Mouse (Mus musculus) macrophage (primary cell): ENCODE data around the gene Zfp148. TPM values are rescaled to one million over a fixed set of nuclear protein-coding genes. Genes with fewer than 3 reads are reported as not detected.

Experiments
- H3K27ac ChIP-seq: fragments of 350-480 bp; formaldehyde crosslinking; 2 replicates; pipeline ENCODE4 v1.9.0; 2021
- H3K36me3 ChIP-seq: fragments of 350-480 bp; formaldehyde crosslinking; 2 replicates; pipeline ENCODE4 v1.9.0; 2021; ENCODE audit errors: inconsistent target
- H3K4me3 ChIP-seq: fragments of 350-480 bp; formaldehyde crosslinking; 2 replicates; pipeline ENCODE4 v1.9.0; 2021; ENCODE audit errors: inconsistent target
- H3K79me2 ChIP-seq: fragments of 350-480 bp; formaldehyde crosslinking; 2 replicates; pipeline ENCODE4 v1.9.0; 2021; ENCODE audit errors: inconsistent target
- WGBS: methylation state at CpG from one replicate; pipeline ENCODE4 v1.1.7; 2026; ENCODE audit warnings: inconsistent platforms; ENCODE audit not compliant: missing documents; 5-methylcytosine and 5-hydroxymethylcytosine counted together
- polyA plus RNA-seq: library from polyadenylated mRNA; stranded (reverse); fragments of 250-400 nt; gene quantifications from 3 replicates; pipeline ENCODE4 v1.2.4, GENCODE M21; 2018; ENCODE audit warnings: inconsistent platforms

The Zfp148 gene
- polyA plus RNA-seq, 1 experiment from 2014 or later: 17.6 TPM

DNA sequence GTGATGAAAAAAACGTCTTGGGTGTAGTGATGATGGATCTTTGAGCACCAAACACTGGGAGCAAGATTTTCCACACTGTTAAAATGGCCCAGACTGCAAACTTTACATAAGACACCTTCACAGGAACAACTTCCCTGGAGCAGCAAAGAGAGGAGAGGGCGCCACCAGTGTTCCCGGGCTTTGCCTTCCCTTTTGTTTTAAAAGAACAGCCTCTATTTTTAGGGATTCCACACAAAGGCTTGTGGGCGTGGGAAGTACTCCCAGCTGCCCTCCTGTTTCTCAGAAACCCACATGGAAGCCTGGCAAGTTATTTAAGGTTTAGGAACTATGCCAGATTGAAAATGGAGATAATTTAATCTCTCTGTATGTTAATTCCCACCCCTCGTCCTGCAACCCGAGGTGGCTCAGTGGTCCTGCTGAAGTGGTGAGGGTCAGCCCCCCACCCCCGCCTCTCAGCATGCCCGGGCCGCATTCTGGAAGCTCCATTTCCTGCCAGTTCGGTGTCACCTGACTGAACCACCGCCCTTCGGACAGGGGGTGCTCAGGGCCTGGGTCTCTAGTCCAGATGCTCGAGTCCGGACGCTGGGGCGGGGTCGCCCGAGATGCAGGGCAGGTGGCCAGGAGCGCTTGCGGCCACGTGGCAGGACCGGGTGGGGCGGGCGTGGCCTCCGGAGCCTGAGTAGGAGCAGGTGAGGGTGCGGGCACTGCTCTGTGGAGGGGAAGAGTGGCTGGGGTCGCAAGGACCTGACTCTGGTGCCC lies 136.3 kb downstream of the Zfp148 start, which contains the start of gene Slc12a8:
TSS of gene Slc12a8 (plus strand) at position 522 of the 759 bp plus-strand sequence.
- Histone ChIP-seq H3K27ac (no peak within 1 kb of the TSS), H3K79me2 (no peaks in the 10 kb centered on the region), H3K4me3 (no peak within 1 kb of the TSS), H3K36me3 (no peaks in the 10 kb centered on the region)
- WGBS: 23% methylated on average over 27 of the region's 27 CpGs

DNA sequence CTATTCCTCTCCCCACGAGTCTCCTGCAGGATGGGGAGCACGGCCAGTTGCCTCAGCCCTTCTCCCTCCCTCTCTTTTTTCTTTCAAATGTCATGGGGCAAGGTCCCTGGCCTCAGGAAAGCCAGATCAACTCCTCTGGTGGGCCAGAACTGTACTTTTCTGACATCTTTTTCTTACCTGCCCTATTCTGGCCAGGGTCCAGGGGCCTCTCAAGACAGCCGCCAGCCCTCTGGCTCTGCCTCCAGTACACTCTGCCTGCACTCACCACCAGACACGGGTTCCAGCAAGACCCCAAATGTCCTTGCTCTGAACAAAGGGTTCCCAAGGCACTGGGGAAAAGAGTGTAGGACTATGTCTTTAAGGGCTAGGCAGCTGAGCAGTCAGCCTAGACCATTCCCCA lies 137.0 kb downstream of the Zfp148 start:
- 57% methylated on average over 4 of the region's 4 CpGs for WGBS

DNA sequence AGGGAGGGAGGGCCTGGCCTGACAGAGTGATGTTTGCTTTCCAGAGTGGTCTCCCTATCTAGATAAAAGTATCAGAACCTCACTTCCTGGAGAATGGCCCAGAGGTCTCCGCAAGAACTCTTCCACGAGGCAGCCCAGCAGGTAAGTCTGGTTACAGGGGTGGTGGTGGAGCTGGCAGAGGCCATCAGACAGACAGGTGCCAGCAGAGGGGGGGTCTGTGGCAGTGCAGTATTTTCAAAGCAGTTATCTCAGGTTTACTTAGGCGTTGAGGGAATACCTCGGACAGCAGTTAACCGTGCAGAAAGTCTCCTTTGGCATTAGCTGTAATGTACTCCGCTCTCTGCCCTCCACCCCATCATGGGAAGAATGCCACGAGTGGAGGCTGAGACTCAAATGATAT lies 137.6 kb downstream of the Zfp148 start:
- WGBS: 91% methylated on average over 7 of the region's 7 CpGs
- H3K36me3 ChIP-seq: no peaks in the 10 kb centered on the region
- H3K79me2 ChIP-seq: no peaks in the 10 kb centered on the region
- H3K27ac ChIP-seq: no peak overlapping the region
- no peak overlapping the region for H3K4me3 ChIP-seq

More for the DNA sequence above, 137.0 kb downstream of the Zfp148 start:
- no peak overlapping the region for H3K4me3 ChIP-seq
- H3K27ac ChIP-seq: no peak overlapping the region
- no peaks in the 10 kb centered on the region for H3K79me2 ChIP-seq
- no peaks in the 10 kb centered on the region for H3K36me3 ChIP-seq

DNA sequence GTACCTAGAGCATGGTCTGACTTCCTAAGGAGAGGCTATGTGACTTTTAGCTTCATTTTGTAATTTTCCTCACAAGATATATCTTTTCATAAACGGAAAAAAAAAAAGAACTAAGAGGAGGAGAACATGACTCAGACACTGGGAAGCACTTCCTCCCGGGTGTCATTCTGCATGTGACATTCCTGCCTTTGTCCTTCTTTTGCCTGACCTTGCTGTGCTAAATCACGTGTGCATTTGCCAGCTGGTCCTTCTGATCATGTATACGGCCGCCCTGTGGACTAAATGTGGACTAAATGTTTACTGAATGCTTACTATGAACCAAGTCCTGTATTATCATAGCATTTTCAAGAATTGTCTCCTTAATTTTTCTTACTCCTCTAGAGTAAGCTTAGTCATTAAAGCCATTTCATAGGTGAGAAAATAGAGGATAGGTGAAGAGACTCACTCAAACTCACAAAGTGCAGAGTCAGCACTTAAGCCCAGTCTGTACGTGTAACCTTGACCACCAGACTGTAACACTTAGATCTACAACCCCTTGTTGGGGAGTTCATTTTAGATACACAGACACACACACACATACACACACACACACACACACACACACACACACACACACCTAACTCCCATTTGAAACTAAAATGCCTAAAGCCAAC lies 139.4 kb downstream of the Zfp148 start:
- no peaks in the 10 kb centered on the region for H3K79me2 ChIP-seq
- H3K4me3 ChIP-seq: no peak overlapping the region
- no peaks in the 10 kb centered on the region for H3K36me3 ChIP-seq
- H3K27ac ChIP-seq: no peak overlapping the region
- 77% methylated on average over 6 of the region's 6 CpGs for WGBS

DNA sequence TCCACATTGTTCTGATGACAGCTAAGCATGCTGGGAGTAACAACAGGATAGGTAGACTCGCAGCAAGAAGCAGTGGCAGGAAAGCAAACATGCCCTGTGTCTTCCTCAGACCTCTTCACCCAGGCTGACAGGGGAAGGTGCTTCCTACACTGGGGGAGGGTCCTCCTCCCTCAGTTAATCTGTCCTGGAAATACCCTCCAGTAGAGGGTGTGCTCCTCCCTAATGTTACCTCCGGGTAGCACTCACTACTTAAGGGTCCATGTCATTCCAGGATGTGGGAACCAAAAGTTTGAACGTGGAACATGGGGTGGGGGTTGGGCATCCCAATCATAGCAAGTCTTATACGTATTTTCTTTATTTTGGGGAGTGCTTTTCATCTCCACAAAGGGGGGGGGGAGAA lies 141.9 kb downstream of the Zfp148 start:
- WGBS: 59% methylated on average over 3 of the region's 4 CpGs
- no peak overlapping the region for H3K4me3 ChIP-seq
- no peaks in the 10 kb centered on the region for H3K79me2 ChIP-seq
- no peaks in the 10 kb centered on the region for H3K36me3 ChIP-seq
- no peak overlapping the region for H3K27ac ChIP-seq

DNA sequence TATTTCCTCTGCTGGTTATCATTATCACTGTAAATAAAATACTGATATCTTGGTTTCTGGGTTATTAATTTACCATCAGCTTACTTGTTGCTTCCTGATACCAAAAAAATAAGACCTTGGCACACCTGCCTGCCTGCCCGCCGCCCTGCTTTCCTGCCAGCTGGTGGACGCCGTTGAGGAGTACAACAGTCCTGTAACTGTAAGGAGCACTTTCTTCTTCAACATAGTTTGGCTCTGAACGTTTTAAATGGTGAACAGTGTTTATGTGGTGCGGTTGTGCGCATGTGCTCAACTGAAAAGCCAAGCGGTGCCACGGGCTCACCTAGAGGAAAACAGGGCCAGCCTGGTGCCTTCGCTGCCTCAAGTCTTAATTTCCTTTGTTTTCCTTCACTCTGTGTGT lies 142.9 kb downstream of the Zfp148 start:
- H3K36me3 ChIP-seq: no peaks in the 10 kb centered on the region
- no peak overlapping the region for H3K4me3 ChIP-seq
- H3K79me2 ChIP-seq: no peaks in the 10 kb centered on the region
- WGBS: 78% methylated on average over 10 of the region's 10 CpGs
- no peak overlapping the region for H3K27ac ChIP-seq

DNA sequence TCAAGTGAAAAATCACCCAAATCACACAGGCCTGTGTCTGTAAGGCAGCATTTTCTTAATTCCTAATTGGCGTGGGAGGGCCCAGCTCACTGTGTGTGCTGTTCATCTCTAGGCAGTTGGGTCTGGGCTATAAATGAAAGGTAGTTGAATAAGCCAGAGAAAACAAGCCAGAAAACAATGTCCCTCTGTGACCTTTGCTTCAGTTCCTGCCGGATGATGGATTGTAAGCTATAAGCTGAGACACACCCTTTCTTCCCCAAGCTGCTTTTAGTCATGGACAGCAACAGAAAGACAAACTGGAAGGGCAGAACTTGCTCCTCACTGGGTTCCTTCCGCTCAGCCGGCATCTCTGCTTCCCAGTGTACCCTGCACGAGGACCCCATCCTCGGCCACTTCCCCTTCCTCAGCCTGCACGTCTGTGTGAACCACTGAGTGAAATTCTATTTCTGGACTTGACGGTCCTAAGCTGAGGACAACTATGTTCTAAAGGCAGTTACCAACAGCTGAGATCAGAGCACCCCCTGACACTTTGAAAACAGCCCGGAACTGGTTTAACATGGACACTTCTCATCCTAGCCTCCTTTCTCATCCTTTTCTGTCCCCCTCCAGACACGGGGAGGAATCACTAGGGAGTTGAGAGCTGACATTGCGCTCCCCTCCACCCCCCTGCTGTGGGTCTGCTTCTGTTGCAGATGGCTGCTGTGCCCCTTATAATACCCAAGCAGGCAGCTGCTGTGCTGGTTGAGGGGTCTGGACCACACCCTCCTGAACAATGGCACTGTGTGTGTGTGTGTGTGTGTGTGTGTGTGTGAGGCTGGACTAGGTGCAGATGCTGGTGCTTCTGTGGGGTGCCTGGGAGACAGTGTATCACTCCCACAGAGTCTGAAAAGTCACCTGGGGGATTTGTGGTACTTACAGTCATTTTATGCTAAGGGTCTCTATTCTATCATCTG lies 149.1 kb downstream of the Zfp148 start:
- WGBS: 41% methylated on average over 11 of the region's 11 CpGs
- Histone ChIP-seq H3K27ac (peak overlapping the region; percentile 10; the same call in 1 of the 2 replicates), H3K36me3 (no peaks in the 10 kb centered on the region), H3K4me3 (no peak overlapping the region), H3K79me2 (no peaks in the 10 kb centered on the region)

DNA sequence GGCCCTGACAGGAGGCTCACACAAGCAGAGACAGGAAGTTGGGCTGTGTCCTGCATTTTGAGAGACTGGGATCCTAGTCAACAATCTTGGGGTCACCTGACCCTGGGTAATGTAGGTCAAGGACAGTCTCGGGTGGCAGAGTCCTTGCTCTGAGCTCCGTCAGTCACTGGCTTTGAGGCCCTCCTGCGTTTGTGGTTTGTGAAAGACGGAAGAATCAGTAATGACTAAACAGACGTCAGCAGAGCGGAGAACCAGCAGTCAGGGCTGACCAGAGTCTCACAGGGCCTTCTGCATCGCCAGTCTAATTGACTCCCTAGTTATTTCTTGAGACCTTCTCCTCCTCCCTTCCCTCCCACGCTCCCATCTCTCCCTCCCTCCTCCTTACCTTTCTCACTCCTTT lies 150.5 kb downstream of the Zfp148 start:
- WGBS: 42% methylated on average over 8 of the region's 8 CpGs

DNA sequence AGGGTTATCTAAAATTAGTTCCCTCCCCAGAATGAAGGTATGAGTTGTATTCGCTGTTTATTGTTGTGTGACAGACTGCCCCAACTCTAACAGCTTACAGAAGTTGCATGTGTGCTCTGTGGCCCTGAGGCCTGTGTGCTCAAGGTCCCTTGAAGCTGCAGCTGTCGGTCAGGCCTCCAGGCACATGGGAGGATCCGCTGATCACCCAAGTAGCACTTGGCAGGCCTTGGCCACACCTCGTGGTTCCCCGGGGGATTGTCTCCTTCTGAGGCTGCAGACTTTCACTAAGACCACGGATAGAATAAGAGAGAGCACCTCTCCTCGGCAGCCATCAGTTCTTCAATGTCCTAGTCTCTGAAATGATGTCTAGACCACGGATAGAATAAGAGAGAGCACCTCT lies 155.8 kb downstream of the Zfp148 start:
- 85% methylated on average over 8 of the region's 8 CpGs for WGBS
- Histone ChIP-seq H3K27ac (no peak overlapping the region), H3K36me3 (no peaks in the 10 kb centered on the region), H3K4me3 (no peak overlapping the region), H3K79me2 (no peaks in the 10 kb centered on the region)

More for the DNA sequence above, 150.5 kb downstream of the Zfp148 start:
- Histone ChIP-seq H3K79me2 (no peaks in the 10 kb centered on the region), H3K27ac (peak overlapping the region; percentile 25), H3K4me3 (no peak overlapping the region), H3K36me3 (no peaks in the 10 kb centered on the region)

DNA sequence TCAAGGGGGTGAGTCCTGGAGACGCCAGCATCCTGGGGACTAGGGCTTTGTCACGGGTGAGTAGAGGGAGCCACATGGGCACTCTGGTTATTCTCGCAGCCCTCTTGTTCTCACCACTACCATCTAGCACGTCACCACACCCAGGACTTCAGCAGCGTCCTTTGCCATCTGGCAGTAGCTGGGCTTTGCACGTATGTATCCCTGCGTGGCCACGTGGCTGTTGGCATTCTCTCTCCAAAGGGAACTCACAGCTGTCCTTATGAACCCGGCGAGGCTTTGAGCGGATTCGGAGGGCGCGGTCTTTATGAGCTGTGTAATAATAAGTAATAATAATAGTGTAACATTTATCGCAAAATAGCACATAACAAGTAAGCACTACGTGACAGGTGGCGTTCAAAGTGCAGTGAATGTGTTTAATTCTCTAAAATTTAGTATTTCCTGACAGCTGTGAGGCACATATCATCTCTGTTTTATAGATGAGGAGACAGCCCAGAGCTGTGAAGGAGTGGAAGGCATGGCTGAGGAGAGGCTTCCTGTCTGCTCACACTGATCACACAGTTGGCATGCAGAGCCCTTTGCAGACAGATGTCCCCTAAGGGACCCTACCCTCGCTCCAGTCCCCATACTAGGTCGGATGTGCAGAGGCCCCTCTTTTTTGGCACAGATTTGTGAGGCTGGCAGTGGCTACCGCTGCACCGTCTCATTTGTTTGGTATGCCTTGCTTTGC lies 157.0 kb downstream of the Zfp148 start:
- Histone ChIP-seq H3K27ac (no peak overlapping the region), H3K36me3 (no peaks in the 10 kb centered on the region), H3K4me3 (no peak overlapping the region), H3K79me2 (no peaks in the 10 kb centered on the region)
- 94% methylated on average over 21 of the region's 21 CpGs for WGBS

DNA sequence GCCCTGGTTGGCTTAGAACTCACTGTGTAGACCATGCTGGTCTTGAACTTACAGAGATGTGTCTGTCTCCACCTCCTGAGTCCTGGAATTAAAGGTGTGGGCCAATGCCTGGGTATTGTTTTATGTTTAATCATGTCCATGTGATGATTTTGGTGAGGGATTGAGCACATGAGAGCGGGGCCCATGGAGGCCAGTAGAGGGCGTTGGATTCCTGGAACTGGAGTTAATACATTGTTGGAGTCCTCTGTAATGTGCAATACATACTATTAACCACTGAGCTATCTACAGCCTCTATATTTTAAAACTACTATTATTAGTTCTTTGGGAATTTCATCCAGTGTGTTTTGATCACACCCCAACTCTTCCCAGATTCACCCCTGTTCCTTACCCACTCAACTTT lies 163.7 kb downstream of the Zfp148 start:
- no peaks in the 10 kb centered on the region for H3K36me3 ChIP-seq
- H3K4me3 ChIP-seq: no peak overlapping the region
- WGBS: 100% methylated on average over 2 of the region's 2 CpGs
- no peaks in the 10 kb centered on the region for H3K79me2 ChIP-seq
- no peak overlapping the region for H3K27ac ChIP-seq

DNA sequence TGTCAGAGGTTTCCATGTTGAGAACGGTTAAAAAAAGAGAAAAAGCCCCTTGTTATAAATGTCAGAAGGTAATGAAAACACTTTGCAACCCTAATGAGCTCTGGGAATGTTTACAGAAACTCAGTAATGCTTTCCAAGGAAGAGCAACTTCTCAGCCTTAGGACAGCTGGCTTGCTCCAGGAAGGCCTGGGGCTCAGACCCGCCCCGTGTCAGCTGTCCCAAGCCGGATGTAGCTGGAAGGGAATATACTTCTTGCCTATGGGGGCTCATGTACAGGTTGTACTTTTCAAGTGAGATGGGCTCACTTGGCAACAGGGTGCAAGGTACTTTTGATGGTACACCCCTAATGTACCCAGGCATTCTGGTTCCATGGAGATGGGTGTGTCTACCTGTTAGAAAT lies 164.9 kb downstream of the Zfp148 start:
- 95% methylated on average over 4 of the region's 4 CpGs for WGBS
- Histone ChIP-seq H3K4me3 (no peak overlapping the region), H3K79me2 (no peaks in the 10 kb centered on the region), H3K36me3 (no peaks in the 10 kb centered on the region), H3K27ac (no peak overlapping the region)

DNA sequence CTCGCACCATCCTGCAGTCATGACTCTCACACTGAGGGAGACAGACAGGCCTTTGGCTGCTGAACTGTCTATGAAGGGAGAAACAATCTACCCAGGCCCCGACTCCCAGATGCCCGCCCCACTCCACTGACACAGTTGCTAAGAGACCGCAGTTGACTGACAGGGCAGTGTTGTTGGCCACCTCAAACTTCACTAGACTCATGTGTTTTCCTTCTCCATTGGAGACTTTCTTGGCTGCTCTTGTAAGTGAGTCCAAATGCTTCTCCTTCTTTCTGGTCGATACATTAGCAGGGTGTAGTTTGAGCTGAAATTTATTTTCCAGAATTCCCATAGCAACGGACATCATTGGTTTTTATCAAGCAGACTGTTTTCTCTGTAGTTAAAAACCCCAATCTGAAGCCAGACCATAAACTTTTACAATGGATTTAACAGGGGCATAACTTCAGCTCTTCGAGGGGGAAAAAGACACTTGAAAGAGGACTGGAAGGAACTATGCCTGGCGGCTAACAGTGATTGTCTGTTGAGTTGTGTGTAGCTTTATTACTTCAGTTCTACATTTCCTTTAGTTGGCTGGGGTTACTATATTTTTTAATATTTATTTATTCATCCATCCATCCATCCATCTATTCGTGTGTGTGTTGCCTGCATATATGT lies 173.2 kb downstream of the Zfp148 start:
- WGBS: 93% methylated on average over 8 of the region's 9 CpGs
- Histone ChIP-seq H3K4me3 (no peak overlapping the region), H3K36me3 (no peaks in the 10 kb centered on the region)

More for the DNA sequence above, 173.2 kb downstream of the Zfp148 start:
- H3K27ac ChIP-seq: no peak overlapping the region
- no peaks in the 10 kb centered on the region for H3K79me2 ChIP-seq
